Mouse (Mus musculus) layer of hippocampus, adult 9-11 months (tissue): ENCODE results near the gene Fam173b.
"Not testable (repeated sequence)": the region's sequence is repeated elsewhere in the genome, so short reads cannot be mapped to it uniquely, and the experiment has no call there.

Experiments
- DNase-seq: peaks from one replicate; pipeline ENCODE4 v3.0.0; 2022

The Fam173b gene

DNA sequence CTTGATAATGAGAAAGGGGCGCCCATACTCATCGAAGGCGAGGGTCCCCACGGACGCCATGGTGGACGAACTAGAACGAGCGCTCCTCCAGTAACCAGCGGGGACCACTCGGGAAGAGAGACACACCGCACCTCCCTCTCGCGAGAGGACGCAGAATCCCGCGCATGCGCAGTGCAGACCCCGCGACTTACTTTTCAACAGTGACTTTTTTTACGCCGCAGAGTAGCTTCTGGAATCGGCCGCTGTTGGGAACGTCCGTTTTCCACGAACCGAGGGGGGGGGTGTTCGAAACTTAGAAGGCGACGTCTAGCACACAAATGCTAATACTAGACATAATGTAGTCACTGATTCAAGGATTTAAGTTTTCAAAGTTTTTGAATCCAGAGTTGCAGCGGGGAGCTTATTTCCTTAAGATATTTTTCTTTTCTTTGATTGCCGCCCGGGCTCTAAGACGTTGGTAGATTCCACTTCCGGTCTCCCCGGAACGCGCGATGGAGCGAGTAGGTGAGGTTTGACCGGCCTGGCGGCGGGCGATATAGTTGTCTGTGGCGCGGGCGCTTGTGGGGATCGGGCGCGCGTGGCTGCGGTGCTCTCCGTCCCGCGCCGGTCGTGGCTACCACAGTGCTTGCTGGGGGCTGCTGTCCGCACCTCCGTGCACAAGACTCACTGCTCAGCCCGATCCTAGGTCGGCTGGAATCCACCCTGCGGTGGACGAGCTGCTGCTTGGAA lies at the start of gene Fam173b, which contains the start of gene Cct5:
Gene Fam173b, plus strand, starts transcription at position 207 of the 729 bp plus-strand sequence.
Gene Cct5, minus strand, starts transcription at position 159 of the 729 bp plus-strand sequence.
- peak; percentile 97 for DNase-seq

DNA sequence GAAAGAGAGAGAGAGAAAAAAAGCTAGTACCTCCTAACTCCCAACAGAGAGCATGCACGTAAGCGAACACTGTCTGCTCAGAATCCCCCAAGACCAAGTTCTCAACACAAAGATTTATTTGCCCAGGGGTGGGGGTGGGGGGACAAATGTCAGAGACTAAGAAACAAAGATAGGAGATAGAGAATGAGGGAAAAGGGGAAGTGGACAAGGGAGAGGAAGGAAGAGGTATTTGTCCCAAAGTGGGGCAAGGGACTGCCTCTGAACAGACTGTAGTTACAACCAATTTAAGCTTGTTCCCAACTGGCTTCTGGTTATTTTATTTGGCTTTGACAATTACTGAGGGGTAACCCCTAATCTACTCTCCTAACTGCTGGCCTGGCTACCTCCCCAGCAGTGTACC lies 46.8 kb upstream of the Fam173b start:
- no peak for DNase-seq

DNA sequence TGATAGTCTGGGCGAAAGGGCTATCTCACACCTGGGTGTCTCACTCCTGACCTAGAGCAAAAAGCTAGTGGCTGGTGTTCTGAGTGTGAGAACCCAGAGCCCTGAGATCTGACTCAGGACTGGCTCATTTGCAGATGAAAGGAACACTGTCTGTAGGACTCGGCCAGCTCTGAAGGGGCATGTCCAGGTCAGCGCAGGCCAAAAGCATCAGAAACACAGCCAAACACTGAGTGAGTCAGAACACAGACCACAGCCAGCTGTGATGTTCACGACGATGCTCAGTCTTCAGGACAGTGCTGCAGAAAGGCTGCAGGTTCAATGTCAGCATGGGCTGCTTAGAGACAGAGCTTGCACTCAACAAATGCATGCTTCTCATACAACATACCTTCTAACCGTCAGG lies 40.3 kb upstream of the Fam173b start:
- no peak for DNase-seq

DNA sequence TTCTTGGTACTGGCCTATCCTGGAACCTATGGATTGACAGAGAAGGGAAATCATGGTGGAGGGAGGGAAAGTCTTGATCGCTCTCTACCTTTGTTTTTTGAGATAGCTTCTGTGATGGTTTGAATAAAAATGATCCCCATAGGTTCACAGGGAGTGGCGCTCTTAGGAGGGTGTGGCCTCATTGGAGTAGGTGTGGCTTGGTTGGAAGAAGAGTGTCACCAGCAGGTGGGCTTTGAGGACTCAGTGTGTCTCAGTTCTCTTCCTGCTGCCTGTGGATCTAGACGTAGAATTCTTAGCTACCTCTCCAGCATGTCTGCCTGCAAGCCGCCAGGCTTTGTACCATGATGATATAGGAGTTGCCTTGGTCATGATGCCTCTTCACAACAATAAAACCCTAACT lies 39.7 kb upstream of the Fam173b start:
- DNase-seq, result no peak

DNA sequence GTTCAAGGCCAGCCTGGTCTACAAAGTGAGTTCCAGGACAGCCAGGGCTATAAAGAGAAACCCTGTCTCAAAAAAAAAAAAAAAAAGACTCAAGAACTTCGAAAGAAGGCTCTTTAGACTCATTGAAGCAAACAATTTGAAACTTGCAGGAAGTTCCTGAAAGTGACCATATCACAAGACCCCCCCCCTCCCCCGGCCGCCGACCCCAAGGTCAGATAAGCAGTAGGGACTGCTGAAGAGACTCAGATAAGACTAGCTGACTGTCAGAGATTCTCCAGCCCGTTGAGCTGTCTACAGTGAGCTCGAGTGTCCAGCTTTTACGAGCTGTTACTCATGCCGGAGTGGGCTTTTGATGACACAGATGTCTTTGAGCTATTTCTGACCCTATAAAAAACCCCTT lies 38.8 kb upstream of the Fam173b start:
- DNase-seq, result no peak

DNA sequence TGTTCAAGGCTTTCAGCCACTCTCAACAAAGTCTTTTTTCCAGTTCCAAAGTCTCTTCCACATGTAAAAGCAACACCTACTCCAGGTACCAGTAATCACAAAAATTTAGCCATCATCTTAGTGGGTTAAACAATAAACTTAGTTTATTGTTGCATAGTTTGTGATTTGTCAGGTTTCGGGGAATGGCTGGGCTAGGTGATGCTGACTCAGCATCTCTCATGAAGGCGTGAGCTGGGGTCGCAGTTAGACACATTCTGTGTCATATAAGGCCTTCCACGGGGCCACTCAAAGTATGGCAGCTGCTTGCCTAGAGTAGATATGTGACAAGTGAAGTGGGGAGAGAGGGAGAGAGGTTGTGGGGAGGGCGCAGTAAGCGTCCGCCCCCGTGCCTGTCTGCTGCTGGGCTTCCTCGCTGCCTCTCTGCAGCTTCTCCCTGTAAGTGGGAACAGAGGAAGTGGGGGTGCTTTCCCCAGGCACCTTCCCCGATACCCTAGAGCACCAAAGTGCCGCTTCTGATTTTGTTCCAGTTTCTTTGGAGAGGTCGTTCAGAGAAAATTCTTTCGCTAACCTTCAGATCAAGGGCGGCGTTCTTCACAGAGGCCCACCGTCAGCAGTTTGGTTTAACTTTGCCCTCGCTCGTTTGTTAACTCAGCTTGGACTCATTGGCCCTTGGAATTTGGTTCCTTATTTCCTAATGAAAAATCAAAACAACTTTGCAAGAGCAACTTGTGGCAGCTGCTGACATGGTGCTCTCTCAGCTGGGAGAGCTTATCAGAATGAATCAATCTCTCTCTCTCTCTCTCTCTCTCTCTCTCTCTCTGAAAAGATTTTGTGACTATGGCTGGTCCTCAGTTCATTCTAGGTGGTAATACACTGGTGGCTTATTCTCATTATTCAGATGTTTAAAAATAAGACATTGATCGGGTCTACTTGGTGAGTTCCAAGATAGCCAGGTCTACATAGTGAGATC lies 37.8 kb upstream of the Fam173b start:
- no peak for DNase-seq

DNA sequence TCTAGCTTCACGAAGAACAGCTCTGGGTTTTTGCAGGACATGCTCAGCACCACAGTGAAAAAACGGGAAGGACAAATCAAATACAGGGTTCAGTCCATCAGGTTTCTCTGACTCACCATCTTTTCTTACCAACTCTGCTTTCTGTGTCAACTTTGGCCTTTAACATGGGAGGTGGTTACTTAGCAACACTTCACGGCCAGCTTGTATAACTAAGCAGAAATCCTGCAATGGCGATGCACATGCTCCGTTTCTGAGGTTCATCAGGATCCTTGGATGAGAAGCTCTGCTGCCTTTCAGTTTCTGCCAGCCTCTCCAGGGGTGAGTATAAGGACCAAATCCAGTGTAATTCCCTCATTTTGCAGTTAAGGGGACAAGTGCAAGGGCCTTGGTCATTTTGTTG lies 36.5 kb upstream of the Fam173b start, which contains the start of gene Cmbl:
Gene Cmbl, plus strand, starts transcription at position 206 of the 400 bp plus-strand sequence.
- no peak for DNase-seq

DNA sequence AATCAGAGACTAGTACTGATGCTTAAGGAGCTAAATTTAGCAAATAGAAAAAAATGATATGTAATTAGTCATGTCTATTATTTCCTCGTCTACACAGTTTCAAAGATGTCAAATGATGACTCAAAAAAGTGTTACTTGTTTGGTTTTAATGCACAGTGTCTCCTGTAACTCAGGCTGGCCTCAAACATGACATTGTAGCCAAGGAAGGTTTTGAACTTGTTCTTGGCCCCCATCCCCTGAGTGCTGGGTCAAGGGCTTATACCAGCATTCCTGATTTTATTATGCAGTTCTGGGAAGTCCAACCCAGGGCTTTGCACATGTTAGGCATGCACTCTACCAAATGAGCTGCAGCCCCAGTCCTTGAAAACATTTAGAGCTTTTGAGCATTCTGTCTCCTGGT lies 35.9 kb upstream of the Fam173b start:
- DNase-seq, result no peak

DNA sequence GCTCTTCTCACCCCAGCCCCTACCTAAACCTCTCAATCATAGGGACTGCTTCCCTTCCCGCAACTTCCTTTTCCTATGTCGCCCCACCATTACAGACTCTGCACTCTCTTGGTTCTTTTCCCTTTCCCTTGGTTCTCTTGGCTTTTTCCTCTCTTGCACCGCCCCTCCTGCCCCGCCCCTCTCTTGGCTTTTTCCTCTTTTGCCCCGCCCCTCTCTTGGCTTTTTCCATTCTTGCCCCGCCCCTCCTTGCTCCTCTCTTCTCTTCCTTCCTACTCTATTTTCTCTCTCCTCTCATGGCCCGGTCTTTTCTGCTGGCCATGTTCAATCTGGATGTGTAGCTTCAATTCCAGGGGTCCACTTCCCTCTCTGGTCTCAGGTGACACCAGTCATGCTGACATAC lies 34.2 kb upstream of the Fam173b start:
- no peak for DNase-seq

DNA sequence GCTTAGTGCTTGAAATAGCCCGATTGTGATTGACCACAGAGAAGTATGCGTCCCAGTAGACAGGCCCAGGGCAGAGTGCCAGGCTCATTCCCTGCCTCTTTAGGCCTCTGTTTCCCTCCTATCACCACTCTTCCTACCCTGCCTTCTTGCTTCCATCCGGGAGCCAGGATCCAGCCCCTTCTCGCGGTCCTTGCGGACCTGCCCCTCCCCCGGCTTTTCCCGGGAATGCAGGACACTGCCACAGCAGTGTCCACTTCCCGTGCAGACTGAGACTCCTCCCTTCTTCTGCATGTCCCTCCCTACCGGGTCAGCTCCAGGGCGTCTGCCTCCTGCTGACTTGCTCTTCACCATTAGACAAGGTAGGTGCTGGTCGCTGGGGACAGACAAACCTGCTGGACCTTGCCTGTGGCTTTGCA lies 33.1 kb upstream of the Fam173b start:
- DNase-seq, result no peak

DNA sequence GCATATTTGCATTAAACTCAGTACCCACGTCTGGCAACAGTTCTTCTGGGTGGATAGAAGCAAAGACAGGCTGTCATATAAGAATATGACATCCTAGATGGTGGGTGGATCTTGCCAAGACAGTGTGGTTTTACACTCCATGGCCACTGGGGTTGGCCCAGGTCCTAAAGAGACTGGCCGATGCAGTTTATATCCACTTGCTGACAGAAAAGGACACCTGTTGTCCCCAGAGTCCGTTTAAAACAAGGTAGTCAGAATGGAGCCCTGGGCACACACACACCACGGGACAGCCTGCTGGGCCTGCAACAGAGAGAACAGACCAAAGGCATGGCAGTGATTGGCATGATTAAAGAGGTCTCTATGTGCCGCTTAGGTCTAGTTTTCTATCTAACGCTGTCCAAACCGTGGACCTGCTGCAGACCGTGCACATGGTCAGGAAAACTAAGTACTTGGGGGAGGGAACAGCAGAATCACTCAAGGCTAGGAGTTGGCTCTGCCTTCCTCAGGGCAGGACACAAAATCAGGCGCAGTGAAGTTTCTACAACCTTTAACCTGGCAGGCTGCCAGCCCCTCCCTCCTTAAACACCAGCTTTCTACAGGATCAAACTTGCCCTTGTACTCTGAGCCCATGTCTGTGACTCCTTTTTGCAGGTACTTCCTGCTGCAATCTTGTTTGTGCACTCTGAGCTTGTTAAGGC lies 32.2 kb upstream of the Fam173b start:
- DNase-seq, result no peak

DNA sequence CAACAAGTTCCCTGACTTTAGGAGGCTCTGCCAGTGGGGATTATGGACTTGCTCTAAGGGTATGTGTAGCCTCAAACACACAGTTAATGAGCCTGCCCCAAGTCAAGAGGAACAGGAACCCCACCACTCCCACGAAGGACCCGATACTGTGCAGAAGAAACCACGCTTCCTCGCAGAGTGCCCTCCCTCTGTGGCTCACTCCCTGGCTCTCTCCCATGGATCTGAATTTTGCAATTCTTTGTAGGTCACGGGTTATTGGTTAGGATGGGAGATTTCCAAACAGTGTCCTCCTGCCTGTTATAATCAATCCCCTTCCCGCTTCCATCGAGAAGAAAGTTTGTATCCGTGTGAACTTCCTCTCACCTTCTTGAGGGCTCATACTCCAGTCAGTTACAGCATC lies 30.7 kb upstream of the Fam173b start:
- DNase-seq, result no peak

DNA sequence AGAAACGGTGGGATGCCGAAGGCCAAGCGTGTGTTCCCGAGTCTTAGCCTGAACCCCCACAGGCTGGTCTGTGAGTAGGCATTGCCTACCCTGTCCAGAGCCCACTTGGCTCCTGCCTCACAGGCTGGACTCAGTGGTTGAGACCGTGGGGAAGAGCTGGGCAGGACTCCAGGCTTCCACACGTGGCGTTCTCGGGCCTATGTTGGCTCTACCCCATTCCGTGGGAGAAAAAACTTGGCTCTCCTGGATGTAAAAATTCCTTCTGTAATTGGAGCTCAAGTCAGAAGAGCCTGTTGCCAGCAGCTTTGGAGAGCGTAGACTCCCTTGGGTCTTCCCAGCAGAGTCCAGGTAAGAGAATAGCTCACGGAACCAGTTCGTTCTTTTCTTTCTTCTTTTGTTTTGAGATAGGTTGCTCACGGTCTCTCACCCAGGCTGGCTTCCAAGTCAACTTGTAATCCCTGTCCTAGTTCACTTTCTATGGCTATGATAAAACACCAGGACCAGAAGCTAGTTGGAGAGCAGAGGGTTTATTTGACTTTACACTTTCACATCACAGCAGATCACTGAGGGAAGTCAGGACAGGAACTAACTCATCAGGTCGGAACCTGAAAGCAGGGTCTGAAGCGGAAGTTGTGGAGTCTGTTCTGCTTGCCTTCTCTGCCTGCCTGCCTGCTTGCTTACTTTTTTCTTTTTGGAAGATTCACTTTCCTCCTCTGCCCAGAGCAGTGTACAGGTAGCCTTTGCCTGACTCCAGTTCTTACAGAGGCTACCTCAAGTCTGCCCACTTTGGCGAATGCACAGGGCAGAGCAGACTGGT lies 29.5 kb upstream of the Fam173b start:
- peak; percentile 56 for DNase-seq

DNA sequence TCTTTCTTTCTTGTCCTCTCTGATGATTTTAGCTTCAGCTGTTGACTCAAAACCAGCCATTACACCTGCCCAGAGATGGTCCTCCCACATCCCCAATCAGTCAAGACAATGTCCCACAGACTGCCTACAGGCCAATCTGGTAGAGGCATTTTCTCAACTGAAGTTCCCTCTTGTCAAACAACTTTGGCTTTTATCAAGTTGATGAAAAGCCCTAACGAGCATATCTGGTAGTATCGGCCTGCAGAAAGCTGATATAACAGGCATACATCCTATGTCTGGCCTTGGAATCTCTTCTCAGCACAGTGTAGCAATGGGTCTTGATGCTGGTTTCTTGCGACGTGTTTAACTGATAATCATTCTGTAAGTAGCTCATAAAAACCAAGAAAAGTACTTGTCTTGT lies 28.4 kb upstream of the Fam173b start:
- no peak for DNase-seq

DNA sequence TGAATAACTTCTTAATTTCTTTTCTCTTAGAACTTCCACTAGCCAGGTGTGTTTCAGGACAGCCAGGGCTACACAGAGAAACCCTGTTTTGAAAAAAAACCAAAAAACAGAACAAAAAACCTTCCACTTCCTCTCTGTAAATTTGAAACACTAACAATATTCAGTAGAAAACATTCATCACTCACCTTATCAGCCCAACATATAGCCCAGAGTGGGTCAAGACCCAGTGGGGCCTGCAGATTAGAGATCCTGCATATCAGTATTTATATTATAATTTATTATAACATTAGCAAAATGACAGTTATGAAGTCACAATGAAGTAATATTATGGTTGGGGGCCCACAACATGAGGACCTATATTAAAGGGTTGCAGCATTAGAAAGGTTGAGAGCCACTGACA lies 28.0 kb upstream of the Fam173b start:
- DNase-seq, result no peak

DNA sequence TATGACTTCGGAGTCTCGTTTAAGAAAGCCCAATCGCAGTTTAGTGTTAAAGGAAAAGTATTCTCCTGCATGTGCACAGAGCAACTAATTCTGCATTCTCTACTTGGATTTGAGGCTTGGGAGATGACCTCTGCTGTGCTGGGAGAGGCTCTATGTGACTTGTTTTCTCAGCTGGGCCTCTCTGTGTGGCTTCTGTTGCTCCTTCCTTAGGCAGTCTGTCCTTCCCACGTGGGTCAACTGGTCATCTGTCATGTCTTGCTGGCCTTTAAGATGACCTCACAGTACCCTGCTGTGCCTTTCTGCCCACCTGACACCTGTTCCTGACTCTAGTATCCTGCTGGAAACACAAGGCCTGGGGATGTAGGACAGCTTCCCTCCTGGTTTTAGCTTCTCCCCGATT lies 25.6 kb upstream of the Fam173b start:
- no peak for DNase-seq

DNA sequence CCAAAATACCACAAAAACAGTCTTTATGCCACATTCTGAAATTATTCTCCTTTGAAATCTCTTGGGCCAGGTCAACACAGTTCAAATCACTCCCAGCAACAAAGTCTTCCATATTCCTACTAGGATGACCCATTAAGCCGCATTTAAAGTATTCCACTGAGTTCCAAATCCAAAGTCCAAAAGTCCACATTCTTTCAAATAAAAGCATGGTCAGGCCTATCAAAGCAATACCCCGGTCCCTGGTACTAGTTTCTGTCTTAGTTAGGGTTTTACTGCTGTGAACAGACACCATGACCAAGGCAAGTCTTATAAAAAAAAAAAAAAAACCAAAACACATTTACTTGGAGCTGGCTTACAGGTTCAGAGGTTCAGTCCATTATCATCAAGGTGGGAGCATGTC lies 20.6 kb upstream of the Fam173b start:
- not testable (repeated sequence) for DNase-seq

DNA sequence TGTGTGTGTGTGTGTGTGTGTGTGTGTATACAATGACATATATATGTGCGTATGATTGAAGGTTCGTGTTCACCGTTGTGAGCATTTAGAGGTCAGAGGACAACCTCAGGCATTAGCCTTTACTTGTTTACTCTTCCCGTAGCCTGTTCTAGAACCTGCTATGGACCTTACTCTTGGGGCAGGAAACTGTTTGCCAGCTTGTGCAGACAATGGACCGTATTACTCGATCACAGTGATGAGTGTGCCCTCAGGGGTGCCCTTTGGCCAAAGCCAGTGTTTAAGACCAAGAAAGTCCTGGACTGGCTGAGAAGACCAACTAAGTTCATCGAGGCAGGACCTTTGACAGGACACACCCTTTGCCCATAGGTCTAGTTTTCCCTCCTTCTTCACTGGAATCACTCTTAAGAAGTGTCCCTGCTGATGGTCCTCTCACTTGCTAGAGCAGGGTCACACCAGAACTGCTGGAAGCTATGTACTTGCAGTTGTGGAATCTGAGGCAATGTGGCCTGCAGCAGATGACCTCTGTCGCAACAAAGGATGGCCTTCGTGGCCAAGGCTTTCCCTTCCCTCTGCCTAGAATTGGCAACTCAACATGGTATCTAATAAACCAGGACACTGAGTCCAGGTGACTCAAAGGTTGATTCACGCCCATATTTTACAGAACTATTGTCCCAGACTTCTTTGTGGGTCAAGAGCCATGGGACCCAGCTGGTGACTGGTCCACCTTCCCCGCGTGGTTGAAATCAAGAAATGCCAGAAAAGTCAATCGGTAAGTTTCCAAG lies 18.2 kb upstream of the Fam173b start:
- no peak for DNase-seq

DNA sequence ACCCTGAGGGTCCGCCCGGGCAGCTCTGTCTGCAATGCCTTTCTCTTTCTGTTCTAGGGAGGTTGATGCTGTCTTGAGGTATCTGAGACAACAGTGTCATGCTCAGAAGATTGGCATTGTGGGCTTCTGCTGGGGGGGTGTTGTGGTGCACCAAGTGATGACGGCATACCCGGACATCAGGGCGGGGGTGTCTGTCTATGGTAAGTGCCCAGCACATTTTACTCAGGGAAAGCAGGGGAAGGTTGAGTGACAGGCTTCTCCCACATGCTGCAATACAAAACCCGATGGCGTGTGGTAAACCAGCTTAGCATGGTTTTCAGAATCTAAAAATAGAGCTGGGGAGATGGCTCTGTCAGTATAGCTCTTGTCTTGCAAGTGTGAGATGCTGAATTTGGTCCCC lies 16.4 kb upstream of the Fam173b start:
- DNase-seq, result peak; percentile 82

DNA sequence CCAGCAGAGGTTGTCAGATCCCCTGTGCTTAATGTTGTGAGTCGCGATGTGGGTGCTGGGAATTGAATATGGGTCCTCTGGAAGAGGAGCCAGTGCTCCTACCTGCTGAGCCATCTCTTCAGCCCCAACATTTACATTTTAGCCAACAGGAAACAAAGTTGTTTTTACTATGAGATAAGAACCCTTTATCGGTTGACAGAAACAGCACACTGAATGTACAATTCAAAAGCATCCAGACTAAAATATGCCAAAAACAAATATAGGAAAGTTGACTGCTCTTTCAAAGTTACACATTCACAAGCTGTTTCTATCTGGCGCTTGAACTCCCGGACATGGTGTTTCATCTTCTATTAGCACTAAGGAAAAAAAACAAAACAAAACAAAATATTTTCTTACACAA lies 15.6 kb upstream of the Fam173b start:
- DNase-seq, result no peak

DNA sequence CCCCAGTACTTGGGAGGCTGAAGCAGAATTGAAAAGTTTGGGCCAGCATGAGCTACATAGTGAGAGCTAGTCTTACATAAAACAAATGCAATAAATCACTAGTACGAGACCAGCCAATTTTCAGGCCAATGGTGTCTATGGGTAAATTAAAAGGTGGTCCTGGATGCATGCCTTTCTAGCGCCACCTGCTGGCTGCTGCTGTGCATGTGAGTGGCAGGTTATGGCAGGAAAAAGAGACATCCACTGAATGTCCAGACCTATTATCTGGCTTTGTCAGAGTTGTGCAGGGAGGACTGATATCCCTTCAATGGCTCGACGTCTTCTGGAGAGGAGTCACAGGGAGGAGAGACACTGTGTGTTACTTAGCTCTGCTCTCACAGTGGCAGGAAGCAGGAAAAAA lies 15.1 kb upstream of the Fam173b start:
- peak; percentile 87 for DNase-seq

DNA sequence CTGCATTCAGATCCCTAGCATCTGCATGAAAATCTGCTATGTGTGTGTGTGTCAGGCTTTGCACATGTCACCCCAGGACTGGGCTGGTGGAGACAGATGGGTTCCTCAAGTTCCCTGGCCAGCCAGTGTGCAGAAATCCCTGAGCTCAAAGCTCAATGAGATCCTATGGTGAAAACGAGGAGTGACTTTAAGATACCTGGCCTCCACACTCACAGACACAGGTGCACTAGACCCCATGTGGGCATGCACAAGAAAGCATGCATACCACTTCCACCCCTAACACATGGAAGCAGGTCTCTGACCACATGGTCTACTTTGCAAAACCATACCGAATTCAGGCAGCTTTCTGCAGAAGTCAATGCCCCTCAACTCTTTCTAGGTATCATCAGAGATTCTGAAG lies 13.9 kb upstream of the Fam173b start:
- DNase-seq, result no peak
